12 mouse cellular contexts compared by ENCODE assay signal in the genomic region with DNA sequence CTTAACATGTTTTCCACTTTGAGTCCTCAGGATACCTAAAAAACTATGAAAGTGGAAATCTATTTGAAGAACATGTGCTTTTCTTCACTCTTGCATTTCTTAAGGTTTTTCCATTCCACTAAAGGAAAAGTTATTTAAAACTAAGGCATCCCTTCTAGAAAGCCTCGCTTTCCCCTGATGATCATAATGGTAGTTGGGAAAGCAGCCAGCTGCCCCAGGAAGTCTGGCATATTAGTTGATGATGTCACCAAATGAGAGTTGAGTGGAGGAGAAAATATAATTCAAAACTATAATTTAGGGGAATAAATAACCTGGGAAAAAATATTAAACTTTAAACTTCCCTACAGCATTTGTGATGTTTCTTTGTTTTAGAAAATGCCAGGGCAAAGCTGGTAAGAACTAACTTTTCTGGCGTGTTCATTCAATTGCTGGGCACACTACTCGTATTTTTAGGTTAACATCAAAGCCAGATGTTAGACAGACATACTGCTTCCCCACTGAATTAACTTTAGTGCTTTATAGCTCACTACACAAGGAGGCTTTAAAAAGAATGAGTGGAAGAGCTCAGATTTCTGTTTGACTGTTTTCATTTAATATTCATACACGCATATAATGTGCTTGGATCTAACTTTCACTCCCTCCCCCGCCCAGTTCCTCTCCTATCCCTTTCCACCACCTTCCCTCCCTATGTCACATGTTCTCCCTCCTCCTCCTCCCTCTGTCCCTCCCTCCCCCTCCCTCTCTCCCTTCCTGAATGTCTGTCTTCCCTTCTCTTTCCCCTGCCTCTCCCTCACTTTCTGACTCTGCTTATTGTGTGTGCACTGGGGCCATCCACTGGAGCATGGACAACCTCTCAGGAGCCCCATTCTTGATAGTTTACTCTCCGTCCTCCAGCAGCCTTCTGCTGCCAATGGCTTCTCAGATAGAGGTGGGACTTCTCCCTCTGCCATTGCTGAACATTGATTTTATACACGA. TPM values are rescaled to one million over a fixed set of nuclear protein-coding genes. Genes with fewer than 3 reads are reported as not detected.
A peak's percentile ranks its signal among the peaks of the same experiment; 100 is the strongest.
DNase-seq lines count a peak whose midpoint lies in the region; ATAC-seq and TF ChIP-seq lines count a peak whose summit lies in the region.
"Had no signal": no experiment of that assay in that cellular context is flagged by ENCODE, and none has a peak within 500 bp of the region (broad histone marks: within the 10 kb centered on the region; RNA-seq: fewer than 3 reads in every experiment).

No protein-coding gene starts in this region.

- no peaks in the 10 kb centered on the region for H3K27me3 ChIP-seq in heart, embryonic 13.5 days (replicated peaks)
- no peaks in the 10 kb centered on the region for H3K27me3 ChIP-seq in lung, embryonic 14.5 days (ENCODE audit: insufficient read depth, low read length)
- H3K27me3 ChIP-seq in embryonic facial prominence, embryonic 15.5 days, result no peaks in the 10 kb centered on the region
- H3K27me3 ChIP-seq in neural tube, embryonic 14.5 days (ENCODE audit: control insufficient read depth, insufficient read depth, low read length), result no peaks in the 10 kb centered on the region
- H3K27me3 ChIP-seq: hindbrain, embryonic 15.5 days; midbrain, embryonic 15.5 days had no signal

- H3K4me3 ChIP-seq in heart, embryonic 13.5 days, result no peak overlapping the region
- H3K4me3 ChIP-seq in lung, embryonic 14.5 days (ENCODE audit: low read depth, low read length), result no peak overlapping the region
- no peak overlapping the region for H3K4me3 ChIP-seq in lung, adult 2 months (replicated peaks; ENCODE audit: extremely low read depth, low read depth, low read length)
- no peak overlapping the region for H3K4me3 ChIP-seq in embryonic facial prominence, embryonic 15.5 days (replicated peaks)
- H3K4me3 ChIP-seq in neural tube, embryonic 14.5 days (ENCODE audit: low read depth, low read length), result no peak overlapping the region
- H3K4me3 ChIP-seq: hindbrain, embryonic 15.5 days; midbrain, embryonic 15.5 days had no signal

- H3K4me2 ChIP-seq in heart, embryonic 13.5 days, result no peak overlapping the region
- H3K4me2 ChIP-seq in lung, embryonic 14.5 days, result no peak overlapping the region
- 0 out of 2 replicates have a peak overlapping the region, but pooled peaks have one; percentile 15 for H3K4me2 ChIP-seq in embryonic facial prominence, embryonic 15.5 days (replicated peaks)
- H3K4me2 ChIP-seq in neural tube, embryonic 14.5 days (ENCODE audit: low read depth, low read length), result no peak overlapping the region
- H3K4me2 ChIP-seq: hindbrain, embryonic 15.5 days; liver, embryonic 11.5 days; midbrain, embryonic 15.5 days had no signal

- peaks cover 10% of the 10 kb centered on the region for H3K4me1 ChIP-seq in heart, embryonic 13.5 days
- H3K4me1 ChIP-seq in lung, embryonic 14.5 days (ENCODE audit: insufficient read depth), result peaks cover 5% of the 10 kb centered on the region; the same call in 1 of the 2 replicates
- peaks cover 3% of the 10 kb centered on the region; the same call in 1 of the 2 replicates for H3K4me1 ChIP-seq in lung, adult 2 months (ENCODE audit: control insufficient read depth, insufficient read depth, low read length)
- peaks cover 17% of the 10 kb centered on the region; the same call in 1 of the 2 replicates for H3K4me1 ChIP-seq in embryonic facial prominence, embryonic 15.5 days
- H3K4me1 ChIP-seq in neural tube, embryonic 14.5 days (ENCODE audit: control insufficient read depth, insufficient read depth, low read length), result no peaks in the 10 kb centered on the region
- H3K4me1 ChIP-seq: hindbrain, embryonic 15.5 days; midbrain, embryonic 15.5 days had no signal

- intact Hi-C loops in heart, postnatal 25 days (cut with DNase I), result no loop called here

- no peak for TF ChIP-seq CTCF in lung, embryonic 14.5 days (IDR thresholded peaks at IDR 0.05; ENCODE audit: low read depth)
- TF ChIP-seq CTCF in lung, adult 2 months (IDR thresholded peaks at IDR 0.05; ENCODE audit: insufficient read depth, low read length), result no peak

- ATAC-seq in heart, embryonic 13.5 days (ENCODE audit: extremely low read depth, insufficient number of reproducible peaks, low FRiP score, low TSS enrichment), result no peak
- ATAC-seq in lung, embryonic 14.5 days (ENCODE audit: insufficient read depth), result 0 out of 2 replicates have a peak, but pooled peaks have one; percentile 21
- peak; percentile 88 for ATAC-seq in embryonic facial prominence, embryonic 15.5 days (ENCODE audit: insufficient number of reproducible peaks, low FRiP score, low TSS enrichment, low read depth)
- ATAC-seq in neural tube, embryonic 14.5 days (ENCODE audit: low read depth), result peak; percentile 34; the same call in 1 of the 2 replicates
- ATAC-seq: midbrain, embryonic 15.5 days had no signal

- WGBS in heart, embryonic 13.5 days, result 62% methylated on average over 7 of the region's 7 CpGs
- WGBS in lung, embryonic 14.5 days, result 47% methylated on average over 7 of the region's 7 CpGs
- WGBS in lung, adult 2 months, result 53% methylated on average over 7 of the region's 7 CpGs
- 28% methylated on average over 7 of the region's 7 CpGs for WGBS in embryonic facial prominence, embryonic 15.5 days
- WGBS in neural tube, embryonic 14.5 days, result 60% methylated on average over 7 of the region's 7 CpGs

- peak overlapping the region; percentile 54 for H3K27ac ChIP-seq in heart, embryonic 13.5 days (replicated peaks)
- H3K27ac ChIP-seq in lung, embryonic 14.5 days (ENCODE audit: low read depth), result 0 out of 2 replicates have a peak overlapping the region, but pooled peaks have one; percentile 3
- H3K27ac ChIP-seq in embryonic facial prominence, embryonic 15.5 days (replicated peaks), result peak overlapping the region; percentile 88
- no peak overlapping the region for H3K27ac ChIP-seq in neural tube, embryonic 14.5 days (ENCODE audit: low read depth, low read length)
- H3K27ac ChIP-seq: hindbrain, embryonic 15.5 days; macrophage; midbrain, embryonic 15.5 days had no signal

- no peak for TF ChIP-seq POLR2A in lung, adult 2 months (IDR thresholded peaks at IDR 0.05; ENCODE audit: borderline replicate concordance, extremely low read depth, low read depth, low read length)

- no peaks in the 10 kb centered on the region for H3K9me3 ChIP-seq in heart, embryonic 13.5 days
- no peaks in the 10 kb centered on the region for H3K9me3 ChIP-seq in lung, embryonic 14.5 days (ENCODE audit: low read depth, low read length)
- no peaks in the 10 kb centered on the region for H3K9me3 ChIP-seq in embryonic facial prominence, embryonic 15.5 days (replicated peaks)
- H3K9me3 ChIP-seq in neural tube, embryonic 14.5 days (ENCODE audit: control insufficient read depth, low read length), result no peaks in the 10 kb centered on the region
- H3K9me3 ChIP-seq: hindbrain, embryonic 15.5 days; midbrain, embryonic 15.5 days had no signal

- DNase-seq in heart, postnatal 25 days (ENCODE audit: low spot score), result no peak
- DNase-seq in lung, embryonic 14.5 days, result peak; percentile 71
- no peak for DNase-seq in lung, adult 2 months
- no peak for DNase-seq in thymus, postnatal 0 days (ENCODE audit: low spot score)
- no peak for DNase-seq in frontal cortex, adult 2 months (ENCODE audit: extremely low spot score in 1 of 2, low spot score in 1 of 2)

- H3K36me3 ChIP-seq in heart, embryonic 13.5 days, result no peaks in the 10 kb centered on the region
- no peaks in the 10 kb centered on the region for H3K36me3 ChIP-seq in lung, embryonic 14.5 days (ENCODE audit: insufficient read depth)
- H3K36me3 ChIP-seq in embryonic facial prominence, embryonic 15.5 days, result no peaks in the 10 kb centered on the region
- no peaks in the 10 kb centered on the region for H3K36me3 ChIP-seq in neural tube, embryonic 14.5 days (ENCODE audit: control insufficient read depth, insufficient read depth, low read length)
- H3K36me3 ChIP-seq: hindbrain, embryonic 15.5 days; midbrain, embryonic 15.5 days had no signal

- no peak overlapping the region for H3K9ac ChIP-seq in heart, embryonic 13.5 days
- H3K9ac ChIP-seq in lung, embryonic 14.5 days, result no peak overlapping the region
- H3K9ac ChIP-seq in embryonic facial prominence, embryonic 15.5 days, result no peak overlapping the region
- H3K9ac ChIP-seq in neural tube, embryonic 14.5 days (replicated peaks; ENCODE audit: low read depth, low read length), result no peak overlapping the region
- H3K9ac ChIP-seq: hindbrain, embryonic 15.5 days; midbrain, embryonic 15.5 days had no signal

RNA-seq across cellular contexts. Expression of gene 2010111I01Rik, which starts 58.8 kb away (rescaled TPM):
- 54.5 and 57.7 TPM in 2 replicates for polyA plus RNA-seq in heart, embryonic 13.5 days (2015; fragmentation: Nextera tagmentation; extraction: Ambion mirVana)
- total RNA-seq in heart, postnatal 25 days (2021), result 100 to 1,000 TPM; 109 to 112 TPM
- 146 and 156 TPM in 2 replicates for polyA plus RNA-seq in lung, embryonic 14.5 days (2014; fragmentation: Nextera tagmentation; extraction: Ambion mirVana)
- polyA plus RNA-seq in lung, adult 2 months (2012; rRNA removed), result 95.4 and 143 TPM in 2 replicates
- 197 and 226 TPM in 2 replicates for polyA plus RNA-seq in embryonic facial prominence, embryonic 15.5 days (2015; fragmentation: Nextera tagmentation; extraction: Ambion mirVana)
- 28.8 and 60.2 TPM in 2 replicates for polyA plus RNA-seq in neural tube, embryonic 14.5 days (2014; fragmentation: Nextera tagmentation; extraction: Ambion mirVana)
- polyA plus RNA-seq in thymus, postnatal 0 days (2015; fragmentation: Nextera tagmentation; extraction: Ambion mirVana), result 60.5 and 69.4 TPM in 2 replicates
- polyA plus RNA-seq in frontal cortex, adult 2 months (2012; rRNA removed), result 92.7 and 95.5 TPM in 2 replicates
